Mouse (Mus musculus): ENCODE results near the gene Olfr739. TPM values are rescaled to one million over a fixed set of nuclear protein-coding genes. Genes with fewer than 3 reads are reported as not detected.

Gene Olfr739
- not detected for polyA plus RNA-seq (2017; shearing (Covaris generic))

GRCm38 (mm10) chr14:50418326-50418725 lies at the start of gene Olfr739:
Gene Olfr739 (plus strand): TSS chr14:50418626.

DNA sequence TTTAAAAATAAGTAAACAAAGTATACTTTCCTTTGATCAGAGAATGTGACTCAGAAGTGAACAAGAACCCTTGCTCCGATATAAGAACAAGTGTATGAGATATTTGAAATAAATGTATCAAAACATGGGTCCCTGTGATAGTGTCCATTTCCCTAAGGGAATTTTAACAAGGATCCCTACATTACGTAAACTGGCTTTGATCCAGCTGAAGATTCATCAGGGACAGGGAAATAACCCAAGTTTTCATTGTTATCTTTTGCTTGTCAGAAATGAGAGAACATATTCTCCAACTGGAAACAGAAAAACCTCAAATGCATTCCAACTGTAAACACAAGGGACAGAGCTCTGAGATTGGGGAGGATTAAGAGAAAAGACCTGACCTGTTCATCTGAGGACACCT lies 37.6 kb upstream of the Olfr739 start, which contains the start of gene Olfr736:
Gene Olfr736, plus strand, starts transcription at position 301 of the 400 bp plus-strand sequence.

GRCm38 (mm10) chr14:50407268-50407667 lies 11.2 kb upstream of the Olfr739 start, which contains the start of gene Olfr738:
Gene Olfr738 (plus strand): TSS chr14:50407568.

GRCm38 (mm10) chr14:50445245-50445644 lies 26.8 kb downstream of the Olfr739 start, which contains the start of gene Olfr740:
Gene Olfr740 (plus strand): TSS chr14:50445545.

DNA sequence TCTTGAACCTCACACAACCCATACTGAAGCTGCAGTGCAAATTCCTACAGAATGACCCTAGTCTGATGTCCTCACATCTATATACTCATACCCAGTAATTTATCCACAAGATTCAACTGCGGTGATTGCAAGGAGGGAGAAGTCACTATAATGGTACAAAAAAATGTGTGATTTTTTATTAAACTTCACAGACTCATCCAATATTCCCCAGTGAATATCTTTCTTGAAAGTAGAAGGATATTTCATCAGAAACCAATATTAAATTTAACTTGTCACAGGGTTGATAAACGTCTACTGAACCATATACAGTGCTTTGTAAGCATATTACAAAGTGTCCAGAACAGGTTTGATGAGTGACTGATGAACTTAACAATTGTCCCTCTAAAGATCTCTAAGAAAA lies 54.0 kb downstream of the Olfr739 start, which contains the start of gene Olfr741:
Gene Olfr741, plus strand, starts transcription at position 301 of the 400 bp plus-strand sequence.

Other genes starting within 250 kb of the Olfr739 start
- not detected for gene Olfr730, start 230.4 kb upstream of the Olfr739 start, polyA plus RNA-seq (2017; shearing (Covaris generic))
- 0.06 TPM for gene Olfr731, start 176.8 kb upstream of the Olfr739 start, polyA plus RNA-seq (2017; shearing (Covaris generic))
- gene Olfr732, start 134.4 kb upstream of the Olfr739 start, polyA plus RNA-seq (2017; shearing (Covaris generic)): not detected
- gene Olfr733, start 117.1 kb upstream of the Olfr739 start, polyA plus RNA-seq (2017; shearing (Covaris generic)): 0.07 TPM
- not detected for gene Olfr734, start 91.9 kb upstream of the Olfr739 start, polyA plus RNA-seq (2017; shearing (Covaris generic))
- gene Olfr735, start 69.8 kb upstream of the Olfr739 start, polyA plus RNA-seq (2017; shearing (Covaris generic)): not detected
- gene Tlr11, start 60.7 kb upstream of the Olfr739 start, polyA plus RNA-seq (2017; shearing (Covaris generic)): not detected
- not detected for gene Olfr736, start 37.5 kb upstream of the Olfr739 start, polyA plus RNA-seq (2017; shearing (Covaris generic))
- gene Olfr738, start 11.1 kb upstream of the Olfr739 start, polyA plus RNA-seq (2017; shearing (Covaris generic)): not detected
- gene Olfr740, start 26.9 kb downstream of the Olfr739 start, polyA plus RNA-seq (2017; shearing (Covaris generic)): not detected
- gene Olfr741, start 54.1 kb downstream of the Olfr739 start, polyA plus RNA-seq (2017; shearing (Covaris generic)): not detected
- not detected for gene Olfr742, start 85.0 kb downstream of the Olfr739 start, polyA plus RNA-seq (2017; shearing (Covaris generic))
- gene Olfr743, start 103.2 kb downstream of the Olfr739 start, polyA plus RNA-seq (2017; shearing (Covaris generic)): not detected
- gene Olfr744, start 196.3 kb downstream of the Olfr739 start, polyA plus RNA-seq (2017; shearing (Covaris generic)): not detected
- gene Olfr745, start 220.8 kb downstream of the Olfr739 start, polyA plus RNA-seq (2017; shearing (Covaris generic)): not detected
- not detected for gene Olfr746, start 228.5 kb downstream of the Olfr739 start, polyA plus RNA-seq (2017; shearing (Covaris generic))

Measured in CD4-positive, CD25-positive, alpha-beta regulatory T cell, adult 9 weeks (primary cell).